Mouse (Mus musculus) liver, adult 2 months (tissue): ENCODE measurements around the gene Ankrd16. TPM values are rescaled to one million over a fixed set of nuclear protein-coding genes. Genes with fewer than 3 reads are reported as not detected.
A peak's percentile ranks its signal among the peaks of the same experiment; 100 is the strongest.

Experiments
- DNase-seq: peaks from one replicate; pipeline ENCODE4 v3.0.0-alpha.2; 2011; ENCODE audit warnings: low read depth, low spot score; ENCODE audit errors: extremely low read depth
- H3K27ac ChIP-seq: fragments of 200-500 bp; replicated peaks from 2 replicates; pipeline ENCODE4 v1.5.1; 2012; ENCODE audit warnings: low read depth, mild to moderate bottlenecking, control low read depth, inconsistent platforms, low read length; ENCODE audit not compliant: insufficient read depth
- H3K27me3 ChIP-seq: fragments of 200-500 bp; 2 replicates; pipeline ENCODE4 v1.6.1; 2012; ENCODE audit warnings: mild to moderate bottlenecking, moderate library complexity, low read length, inconsistent platforms; ENCODE audit not compliant: control insufficient read depth, insufficient read depth
- H3K36me3 ChIP-seq: fragments of 200-500 bp; 2 replicates; pipeline ENCODE4 v1.6.1; 2012; ENCODE audit warnings: low read length, inconsistent platforms; ENCODE audit not compliant: control insufficient read depth, insufficient read depth
- H3K4me1 ChIP-seq: fragments of 200-500 bp; 2 replicates; pipeline ENCODE4 v1.6.1; 2011; ENCODE audit warnings: low read length; ENCODE audit not compliant: control insufficient read depth, insufficient read depth
- H3K4me3 ChIP-seq: fragments of 200-500 bp; 2 replicates; pipeline ENCODE4 v1.5.1; 2011; ENCODE audit warnings: low read depth, mild to moderate bottlenecking, control low read depth, low read length, moderate library complexity; ENCODE audit not compliant: insufficient read depth
- H3K79me2 ChIP-seq: fragments of 200-500 bp; 2 replicates; pipeline ENCODE4 v1.6.1; 2012; ENCODE audit warnings: inconsistent platforms, mild to moderate bottlenecking, low read length, moderate library complexity; ENCODE audit not compliant: control insufficient read depth, insufficient read depth
- H3K9ac ChIP-seq: fragments of 200-500 bp; 2 replicates; pipeline ENCODE4 v1.6.1; 2012; ENCODE audit warnings: low read depth, mild to moderate bottlenecking, control low read depth, inconsistent platforms, low read length
- CTCF ChIP-seq: fragments of 200-500 bp; IDR thresholded peaks from 2 replicates; pipeline ENCODE4 v1.5.1; 2011; ENCODE audit warnings: low read depth, low read length, control low read depth
- POLR2A ChIP-seq: fragments of 200-500 bp; IDR thresholded peaks from 2 replicates; pipeline ENCODE4 v1.6.1; 2011; ENCODE audit warnings: low read length, control low read depth; ENCODE audit not compliant: insufficient read depth; ENCODE audit errors: extremely low read depth
- WGBS: fragments of 180-500 bp; shearing (Covaris S2); methylation state at CpG from one replicate; pipeline ENCODE4 v1.1.7; 2018; 5-methylcytosine and 5-hydroxymethylcytosine counted together
- polyA plus RNA-seq: library from polyadenylated mRNA; depleted of rRNA; stranded (reverse); fragments of >200 nt; gene quantifications from 2 replicates; pipeline ENCODE4 v1.2.3, GENCODE M21; 2012; rRNA removed
- total RNA-seq: library from RNA; depleted of rRNA; stranded (reverse); fragments of >200 nt; gene quantifications from 2 replicates; pipeline ENCODE4 v1.2.3, GENCODE M21; 2014; rRNA removed

Ankrd16 gene
- total RNA-seq (12.3 and 13.7 TPM in 2 replicates), polyA plus RNA-seq (17.7 and 26.3 TPM in 2 replicates)

GRCm38 (mm10) chr2:11777091-11778068, at the start of gene Ankrd16, which contains the start of gene Fbh1:
TSS of gene Ankrd16 (plus strand) at chr2:11777876.
TSS of gene Fbh1 (minus strand) at chr2:11777582.
- Histone ChIP-seq H3K27me3 (no peaks in the 10 kb centered on the region), H3K4me3 (peak within 1 kb of the TSS; percentile 84), H3K4me1 (no peaks in the 10 kb centered on the region; the same call in 1 of the 2 replicates), H3K36me3 (no peaks in the 10 kb centered on the region; the same call in 1 of the 2 replicates), H3K79me2 (peaks cover 12% of the 10 kb centered on the region; the same call in 1 of the 2 replicates), H3K9ac (peak within 1 kb of the TSS; percentile 83), H3K27ac (peak within 1 kb of the TSS; percentile 77)
- WGBS = under 1% methylated on average over 73 of the region's 73 CpGs
- TF ChIP-seq CTCF (no peak), POLR2A (peak; percentile 63; the same call in 1 of the 2 replicates)
- DNase-seq = peak; percentile 98

GRCm38 (mm10) chr2:11729091-11729490, 48.6 kb upstream of the Ankrd16 start:
- no peaks in the 10 kb centered on the region for H3K27me3 ChIP-seq
- H3K9ac ChIP-seq = no peak overlapping the region
- TF ChIP-seq POLR2A (no peak), CTCF (no peak)
- H3K79me2 ChIP-seq = no peaks in the 10 kb centered on the region
- DNase-seq = no peak
- H3K36me3 ChIP-seq = peaks cover 69% of the 10 kb centered on the region
- no peak overlapping the region for H3K4me3 ChIP-seq
- H3K4me1 ChIP-seq = no peaks in the 10 kb centered on the region
- WGBS = 79% methylated on average over 3 of the region's 3 CpGs
- H3K27ac ChIP-seq = no peak overlapping the region

GRCm38 (mm10) chr2:11732978-11733377, 44.7 kb upstream of the Ankrd16 start:
- no peaks in the 10 kb centered on the region for H3K79me2 ChIP-seq
- no peak overlapping the region for H3K9ac ChIP-seq
- H3K4me3 ChIP-seq = no peak overlapping the region
- peaks cover 46% of the 10 kb centered on the region for H3K36me3 ChIP-seq
- no peaks in the 10 kb centered on the region for H3K27me3 ChIP-seq
- H3K4me1 ChIP-seq = no peaks in the 10 kb centered on the region
- WGBS = 82% methylated on average over 5 of the region's 5 CpGs
- DNase-seq = no peak
- H3K27ac ChIP-seq = no peak overlapping the region
- TF ChIP-seq POLR2A (no peak), CTCF (no peak)

- Histone ChIP-seq H3K27ac (no peak overlapping the region), H3K79me2 (no peaks in the 10 kb centered on the region), H3K9ac (no peak overlapping the region), H3K27me3 (no peaks in the 10 kb centered on the region), H3K4me1 (no peaks in the 10 kb centered on the region), H3K4me3 (no peak overlapping the region), H3K36me3 (peaks cover 28% of the 10 kb centered on the region)
- 59% methylated on average over 6 of the region's 6 CpGs for WGBS
- no peak for TF ChIP-seq CTCF
- no peak for TF ChIP-seq POLR2A
- DNase-seq = peak; percentile 43
Measured at GRCm38 (mm10) chr2:11735853-11736252, 41.8 kb upstream of the Ankrd16 start.

GRCm38 (mm10) chr2:11738794-11739193, 38.9 kb upstream of the Ankrd16 start:
- peaks cover 33% of the 10 kb centered on the region for H3K36me3 ChIP-seq
- 97% methylated on average over 3 of the region's 3 CpGs for WGBS
- no peak overlapping the region for H3K27ac ChIP-seq
- H3K79me2 ChIP-seq = no peaks in the 10 kb centered on the region
- no peaks in the 10 kb centered on the region for H3K27me3 ChIP-seq
- no peak overlapping the region for H3K9ac ChIP-seq
- no peak for TF ChIP-seq POLR2A
- TF ChIP-seq CTCF = no peak
- DNase-seq = no peak
- H3K4me1 ChIP-seq = no peaks in the 10 kb centered on the region
- no peak overlapping the region for H3K4me3 ChIP-seq
